Mouse (Mus musculus) hematopoietic stem cell, adult 5-6 weeks (primary cell): ENCODE results near the gene Il1b. TPM values are rescaled to one million over a fixed set of nuclear protein-coding genes. Genes with fewer than 3 reads are reported as not detected.

Experiments used
- ATAC-seq, 2 experiments: fragments of 125-278 bp in 1 of 2; replicated peaks in 1 of 2; 2 replicates each; pipeline ENCODE4 v1.8.0; 2016 to 2017; ENCODE audit warnings: inconsistent platforms in 2 of 2, mild to moderate bottlenecking in 2 of 2, moderate number of reproducible peaks in 2 of 2, low read depth in 1 of 2, moderate TSS enrichment in 1 of 2; ENCODE audit not compliant: low FRiP score in 2 of 2, poor library complexity in 2 of 2, severe bottlenecking in 2 of 2, insufficient read depth in 1 of 2, low TSS enrichment in 1 of 2
- total RNA-seq: library from RNA; stranded (forward); fragments of 172-1452, 232-1000 nt; gene quantifications from 2 replicates; pipeline ENCODE4 v1.2.3, GENCODE M21; 2017

Gene Il1b
- total RNA-seq, 1 experiment from 2014 or later = 3.0 TPM

GRCm38 (mm10) chr2:129380746-129381474, 10.0 kb upstream of the Il1b start:
- ATAC-seq = peak in 1 of 2 experiments; percentile 66; a peak in 2 of 4 replicates

- no peak for ATAC-seq
These were observed 9.3 kb upstream of the Il1b start for GRCm38 (mm10) chr2:129380211-129380610.

- peak; percentile 94 for ATAC-seq
These were observed 2.4 kb upstream of the Il1b start for GRCm38 (mm10) chr2:129373307-129373706.

- no peak for ATAC-seq
These were observed 1.3 kb downstream of the Il1b start for GRCm38 (mm10) chr2:129369615-129370014.

GRCm38 (mm10) chr2:129368795-129369194, 2.1 kb downstream of the Il1b start:
- no peak for ATAC-seq

- ATAC-seq = peak in 1 of 2 experiments; percentile 22; a peak in 2 of 4 replicates
These were observed 2.8 kb downstream of the Il1b start for GRCm38 (mm10) chr2:129368106-129368505.

GRCm38 (mm10) chr2:129367246-129367645, 3.7 kb downstream of the Il1b start:
- no peak for ATAC-seq

- ATAC-seq = no peak
These were observed 9.9 kb downstream of the Il1b start for GRCm38 (mm10) chr2:129360975-129361560.

GRCm38 (mm10) chr2:129360197-129360596, 10.7 kb downstream of the Il1b start:
- peak; percentile 46 to 78; a peak in 3 of 4 replicates for ATAC-seq

GRCm38 (mm10) chr2:129338138-129338621, 32.8 kb downstream of the Il1b start:
- ATAC-seq = peak; percentile 94 to 95

- no peak for ATAC-seq
These were observed 37.5 kb downstream of the Il1b start for GRCm38 (mm10) chr2:129333471-129333870.

- peak; percentile 29 to 37; a peak in 1 of 4 replicates for ATAC-seq
These were observed 40.4 kb downstream of the Il1b start for GRCm38 (mm10) chr2:129330540-129330939.

- 0 out of 4 replicates have a peak, but pooled peaks of 1 of the 2 experiments have one; percentile 18 for ATAC-seq
These were observed 40.9 kb downstream of the Il1b start for GRCm38 (mm10) chr2:129330024-129330423.

- peak; percentile 22 to 44; a peak in 2 of 4 replicates for ATAC-seq
These were observed 42.7 kb downstream of the Il1b start for GRCm38 (mm10) chr2:129328238-129328637.

GRCm38 (mm10) chr2:129324216-129324615, 46.7 kb downstream of the Il1b start:
- no peak for ATAC-seq

- no peak for ATAC-seq
These were observed 48.8 kb downstream of the Il1b start for GRCm38 (mm10) chr2:129322117-129322635.

- no peak for ATAC-seq
These were observed 50.8 kb downstream of the Il1b start for GRCm38 (mm10) chr2:129320033-129320605.

GRCm38 (mm10) chr2:129315831-129316230, 55.1 kb downstream of the Il1b start:
- ATAC-seq = peak in 1 of 2 experiments; percentile 75; a peak in 2 of 4 replicates
